Mouse (Mus musculus) myocyte (in vitro differentiated cells): ENCODE measurements at regions not wholly inside any gene's neighbourhood (a gene's known extent, or its start where the extent isn't known, plus 50 kb on each side); places are given as distances from the start of the nearest gene placed in this dataset.

ENCODE experiments used
- H3K27me3 ChIP-seq: one replicate; pipeline ENCODE4 v1.6.1; 2011; ENCODE audit not compliant: control insufficient read depth, insufficient read depth, insufficient read length
- H3K36me3 ChIP-seq: one replicate; pipeline ENCODE4 v1.6.1; 2011; ENCODE audit not compliant: control insufficient read depth, insufficient read depth
- H3K4me2 ChIP-seq: one replicate; pipeline ENCODE4 v1.6.1; 2011; ENCODE audit warnings: low read depth, control low read depth
- H3K4me3 ChIP-seq: one replicate; pipeline ENCODE4 v1.5.1; 2011; ENCODE audit warnings: mild to moderate bottlenecking, control low read depth, moderate library complexity
- H3K79me2 ChIP-seq: one replicate; pipeline ENCODE4 v1.6.1; 2011; ENCODE audit not compliant: control insufficient read depth, insufficient read depth
- H3ac ChIP-seq: one replicate; pipeline ENCODE4 v1.6.1; 2011; ENCODE audit not compliant: control insufficient read depth, insufficient read length
- CEBPB ChIP-seq: IDR thresholded peaks from 2 replicates; pipeline ENCODE4 v1.6.1; 2011; ENCODE audit warnings: mild to moderate bottlenecking, moderate library complexity; ENCODE audit not compliant: poor library complexity, insufficient read depth, severe bottlenecking
- E2F4 ChIP-seq: IDR thresholded peaks from one replicate; pipeline ENCODE4 v1.6.1; 2011; ENCODE audit warnings: mild to moderate bottlenecking, control low read depth, moderate library complexity; ENCODE audit not compliant: insufficient read depth
- MAX ChIP-seq: IDR thresholded peaks from one replicate; pipeline ENCODE4 v1.6.1; 2011; ENCODE audit warnings: low read depth, mild to moderate bottlenecking, control low read depth
- MYOD1 ChIP-seq, 3 experiments: IDR thresholded peaks; one replicate each; pipeline ENCODE4 v1.6.1; 2011; ENCODE audit warnings: control low read depth in 2 of 3, low read depth in 2 of 3, mild to moderate bottlenecking in 2 of 3, moderate library complexity in 1 of 3; ENCODE audit not compliant: insufficient read length in 2 of 3, control insufficient read depth in 1 of 3
- MYOG ChIP-seq, 3 experiments: IDR thresholded peaks; one replicate each; pipeline ENCODE4 v1.6.1; 2011; ENCODE audit warnings: control low read depth in 2 of 3, low read depth in 2 of 3, mild to moderate bottlenecking in 2 of 3; ENCODE audit not compliant: insufficient read length in 2 of 3, control insufficient read depth in 1 of 3, insufficient read depth in 1 of 3
- POLR2A ChIP-seq: IDR thresholded peaks from one replicate; pipeline ENCODE4 v1.6.1; 2011; ENCODE audit warnings: low read depth, mild to moderate bottlenecking, control low read depth, moderate library complexity; ENCODE audit not compliant: insufficient read length
- POLR2AphosphoS2 ChIP-seq: IDR thresholded peaks from one replicate; pipeline ENCODE4 v1.6.1; 2011; ENCODE audit warnings: low read depth, control low read depth; ENCODE audit not compliant: insufficient read length
- REST ChIP-seq: IDR thresholded peaks from one replicate; pipeline ENCODE4 v1.6.1; 2011; ENCODE audit warnings: mild to moderate bottlenecking, control low read depth, moderate library complexity; ENCODE audit not compliant: insufficient read depth, insufficient read length
- SRF ChIP-seq: IDR thresholded peaks from one replicate; pipeline ENCODE4 v1.6.1; 2011; ENCODE audit warnings: low read depth; ENCODE audit not compliant: control insufficient read depth, insufficient read length
- TCF12 ChIP-seq: IDR thresholded peaks from one replicate; pipeline ENCODE4 v1.6.1; 2011; ENCODE audit warnings: mild to moderate bottlenecking, control low read depth; ENCODE audit not compliant: poor library complexity, insufficient read depth, severe bottlenecking
- TCF3 ChIP-seq: IDR thresholded peaks from one replicate; pipeline ENCODE4 v1.6.1; 2011; ENCODE audit warnings: low read depth, control low read depth; ENCODE audit not compliant: insufficient read length
- USF1 ChIP-seq: IDR thresholded peaks from one replicate; pipeline ENCODE4 v1.6.1; 2011; ENCODE audit warnings: low read depth, mild to moderate bottlenecking, control low read depth, moderate library complexity

DNA sequence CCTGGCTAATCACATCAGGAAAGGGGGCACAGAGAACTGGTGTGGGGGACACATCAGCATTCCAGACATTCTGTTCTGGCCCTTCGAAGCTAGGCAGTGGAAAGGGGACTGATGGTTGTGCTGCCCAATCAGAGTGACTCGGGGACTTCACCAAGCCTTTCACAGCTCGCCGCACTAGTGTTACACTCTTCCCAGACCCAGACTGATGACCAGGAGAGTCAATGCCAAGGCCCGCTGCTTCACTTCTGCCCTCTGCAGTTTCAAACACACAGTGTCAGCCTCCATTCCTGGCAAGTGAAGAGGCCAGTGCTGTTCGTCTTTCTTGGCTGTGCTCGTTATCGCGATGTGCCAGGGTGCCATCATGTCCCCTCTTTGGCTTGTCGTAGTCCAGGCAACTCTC lies 121.7 kb upstream of the Gm10181 start:
- Histone ChIP-seq H3K36me3 (no peaks in the 10 kb centered on the region), H3K4me2 (no peak overlapping the region), H3K4me3 (no peak overlapping the region), H3K27me3 (peaks cover 4% of the 10 kb centered on the region), H3ac (no peak overlapping the region), H3K79me2 (no peaks in the 10 kb centered on the region)
- no peak for TF ChIP-seq USF1
- TF ChIP-seq SRF = no peak
- TF ChIP-seq MYOG (IDR thresholded peaks at IDR 0.05; ENCODE audit: control insufficient read depth in 1 of 3, insufficient read depth in 1 of 3, insufficient read length in 2 of 3, low read depth in 2 of 3) = no peak
- TF ChIP-seq TCF3 = no peak
- TF ChIP-seq POLR2AphosphoS2 = no peak
- TF ChIP-seq TCF12 = no peak
- no peak for TF ChIP-seq POLR2A
- no peak for TF ChIP-seq MYOD1 (IDR thresholded peaks at IDR 0.05; ENCODE audit: control insufficient read depth in 1 of 3, insufficient read length in 2 of 3, low read depth in 2 of 3)
- no peak for TF ChIP-seq REST
- no peak for TF ChIP-seq CEBPB
- no peak for TF ChIP-seq E2F4
- no peak for TF ChIP-seq MAX

DNA sequence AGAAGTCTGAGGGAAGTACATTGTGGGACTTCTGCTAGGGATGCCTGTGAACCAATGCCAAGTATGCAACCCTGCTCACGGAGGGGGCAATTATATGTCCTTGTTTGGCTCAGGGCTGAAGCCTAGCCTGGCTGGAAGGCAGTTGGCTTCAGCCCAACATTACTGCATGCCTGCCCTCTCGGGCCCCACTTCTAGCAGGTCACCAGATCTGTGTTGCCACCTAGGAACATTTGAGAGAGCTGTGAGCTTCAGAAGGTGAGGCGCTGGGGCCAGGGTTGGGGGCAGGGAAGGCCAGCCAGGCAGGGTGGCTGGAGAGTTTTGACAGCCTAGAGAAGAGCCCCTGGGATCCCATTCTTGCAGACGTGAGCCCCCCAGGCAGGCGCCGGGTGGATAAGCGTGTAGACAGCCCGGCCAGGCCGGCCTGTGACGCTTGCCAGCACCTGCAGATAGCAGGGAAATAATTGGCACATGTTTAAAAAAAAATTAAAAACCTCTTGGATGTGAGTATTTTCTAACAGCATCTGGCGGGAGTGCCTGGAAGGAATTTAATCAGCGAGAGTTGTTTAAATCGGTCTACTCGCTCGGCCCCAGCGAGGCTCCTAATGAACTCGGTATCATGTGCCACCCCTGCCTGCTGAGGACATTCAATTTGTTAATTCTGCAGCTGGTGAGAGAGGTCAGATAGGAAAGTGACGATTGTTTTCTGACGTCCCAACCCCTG lies 115.0 kb upstream of the Gm10181 start:
- Histone ChIP-seq H3K36me3 (no peaks in the 10 kb centered on the region), H3K79me2 (no peaks in the 10 kb centered on the region), H3K27me3 (no peaks in the 10 kb centered on the region), H3K4me2 (no peak overlapping the region), H3ac (no peak overlapping the region), H3K4me3 (no peak overlapping the region)
- TF ChIP-seq USF1 = no peak
- TF ChIP-seq POLR2AphosphoS2 = no peak
- TF ChIP-seq SRF = no peak
- TF ChIP-seq CEBPB = no peak
- no peak for TF ChIP-seq POLR2A
- TF ChIP-seq REST = no peak
- no peak for TF ChIP-seq MYOG (IDR thresholded peaks at IDR 0.05; ENCODE audit: control insufficient read depth in 1 of 3, insufficient read depth in 1 of 3, insufficient read length in 2 of 3, low read depth in 2 of 3)
- no peak for TF ChIP-seq MAX
- TF ChIP-seq TCF12 = no peak

DNA sequence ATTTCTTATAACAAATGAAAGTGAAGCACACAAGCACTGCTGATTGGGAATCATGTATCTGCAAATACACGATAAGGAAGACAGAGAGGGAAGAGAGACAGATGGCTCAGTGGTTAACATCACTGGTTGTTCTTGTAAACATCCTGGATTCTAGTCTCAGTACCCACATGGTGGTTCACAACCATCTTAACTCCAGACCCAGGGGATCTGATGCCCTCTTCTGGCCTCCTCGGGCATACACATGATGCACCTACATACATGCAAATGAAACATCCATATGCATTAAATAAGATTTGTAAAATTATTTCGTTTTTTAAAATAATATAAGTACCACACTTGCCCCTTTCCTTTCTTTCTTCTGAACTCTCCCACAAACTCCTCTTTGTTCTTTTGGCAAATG lies 106.4 kb upstream of the Gm10181 start:
- Histone ChIP-seq H3K27me3 (no peaks in the 10 kb centered on the region), H3K4me2 (no peak overlapping the region), H3ac (no peak overlapping the region), H3K36me3 (no peaks in the 10 kb centered on the region), H3K4me3 (no peak overlapping the region), H3K79me2 (no peaks in the 10 kb centered on the region)
- no peak for TF ChIP-seq SRF
- TF ChIP-seq MAX = no peak
- no peak for TF ChIP-seq USF1
- no peak for TF ChIP-seq TCF12
- TF ChIP-seq MYOD1 (IDR thresholded peaks at IDR 0.05; ENCODE audit: control insufficient read depth in 1 of 3, insufficient read length in 2 of 3, low read depth in 2 of 3) = no peak
- TF ChIP-seq POLR2AphosphoS2 = no peak
- no peak for TF ChIP-seq CEBPB
- TF ChIP-seq MYOG (IDR thresholded peaks at IDR 0.05; ENCODE audit: control insufficient read depth in 1 of 3, insufficient read depth in 1 of 3, insufficient read length in 2 of 3, low read depth in 2 of 3) = no peak
- no peak for TF ChIP-seq TCF3
- no peak for TF ChIP-seq REST
- no peak for TF ChIP-seq POLR2A
- TF ChIP-seq E2F4 = no peak

DNA sequence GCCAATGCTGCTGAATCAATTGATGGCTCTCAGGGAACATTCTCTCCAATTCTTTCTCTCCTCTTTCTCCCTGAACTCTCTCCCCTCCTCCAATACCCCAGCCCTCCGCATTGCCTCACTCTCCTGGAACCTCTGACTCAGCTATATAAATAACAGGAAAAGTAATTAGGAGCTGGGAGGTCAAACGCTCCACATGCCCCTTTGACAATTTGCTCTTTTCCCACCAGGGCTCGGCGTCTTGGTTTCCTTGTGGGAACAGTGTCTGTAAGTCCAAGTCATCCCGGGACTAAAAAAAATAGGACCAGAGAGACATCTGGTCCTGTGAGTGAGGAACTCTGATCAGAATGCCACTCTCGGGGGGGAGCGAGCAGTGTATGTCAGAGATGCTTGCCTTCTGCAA lies 94.7 kb upstream of the Gm10181 start:
- H3ac ChIP-seq = no peak overlapping the region
- no peaks in the 10 kb centered on the region for H3K36me3 ChIP-seq
- H3K4me2 ChIP-seq = no peak overlapping the region
- H3K4me3 ChIP-seq = no peak overlapping the region
- TF ChIP-seq POLR2A (no peak), CEBPB (no peak), E2F4 (no peak), TCF12 (no peak), USF1 (no peak), POLR2AphosphoS2 (no peak), MYOG (IDR thresholded peaks at IDR 0.05; ENCODE audit: control insufficient read depth in 1 of 3, insufficient read depth in 1 of 3, insufficient read length in 2 of 3, low read depth in 2 of 3) (no peak), REST (no peak), MAX (no peak), SRF (no peak), TCF3 (no peak)
- no peaks in the 10 kb centered on the region for H3K79me2 ChIP-seq
- no peaks in the 10 kb centered on the region for H3K27me3 ChIP-seq
